Mouse (Mus musculus) lung, postnatal 0 days (tissue): ENCODE measurements at regions not wholly inside any gene's neighbourhood (a gene's known extent, or its start where the extent isn't known, plus 50 kb on each side); places are given as distances from the start of the nearest gene placed in this dataset.
A peak's percentile ranks its signal among the peaks of the same experiment; 100 is the strongest.

Experiments
- ATAC-seq: fragments of 200-750 bp; cut with Nextera tagmentation; 2 replicates; pipeline ENCODE4 v1.8.0; 2017; ENCODE audit warnings: moderate library complexity
- DNase-seq: peaks from one replicate; pipeline ENCODE4 v3.0.0-alpha.2; 2016; ENCODE audit warnings: low spot score
- H3K27ac ChIP-seq: fragments of 300-500 bp; sonication (generic); 2 replicates; pipeline ENCODE4 v1.5.1; 2014; ENCODE audit warnings: antibody characterized with exemption, mild to moderate bottlenecking, low read length, mixed read lengths
- H3K27me3 ChIP-seq: fragments of 300-500 bp; sonication (generic); replicated peaks from 2 replicates; pipeline ENCODE4 v1.6.1; 2014; ENCODE audit warnings: low read length, mixed read lengths; ENCODE audit not compliant: insufficient read depth
- H3K36me3 ChIP-seq: fragments of 300-500 bp; sonication (generic); 2 replicates; pipeline ENCODE4 v1.6.1; 2014; ENCODE audit warnings: low read length, mixed read lengths; ENCODE audit not compliant: insufficient read depth
- H3K4me1 ChIP-seq: fragments of 300-500 bp; sonication (generic); 2 replicates; pipeline ENCODE4 v1.6.1; 2014; ENCODE audit warnings: antibody characterized with exemption, low read depth, low read length, mixed read lengths; ENCODE audit not compliant: insufficient read depth
- H3K4me2 ChIP-seq: fragments of 300-500 bp; sonication (generic); replicated peaks from 2 replicates; pipeline ENCODE4 v1.6.1; 2014; ENCODE audit warnings: low read depth, mild to moderate bottlenecking, low read length, moderate library complexity, mixed read lengths
- H3K4me3 ChIP-seq: fragments of 300-500 bp; sonication (generic); 2 replicates; pipeline ENCODE4 v1.5.1; 2014; ENCODE audit warnings: low read depth, low read length
- H3K9ac ChIP-seq: fragments of 300-500 bp; sonication (generic); replicated peaks from 2 replicates; pipeline ENCODE4 v1.6.1; 2014; ENCODE audit warnings: low read depth, mild to moderate bottlenecking
- H3K9me3 ChIP-seq: fragments of 300-500 bp; sonication (generic); 2 replicates; pipeline ENCODE4 v1.6.1; 2016; ENCODE audit warnings: low read length, mixed read lengths
- CTCF ChIP-seq: IDR thresholded peaks from 2 replicates; pipeline ENCODE4 v1.5.1; 2016; ENCODE audit warnings: antibody characterized with exemption, mild to moderate bottlenecking
- EP300 ChIP-seq: IDR thresholded peaks from 2 replicates; pipeline ENCODE4 v1.6.1; 2016; ENCODE audit warnings: antibody characterized with exemption, mild to moderate bottlenecking, control low read depth
- WGBS: fragments of 180-500 bp; shearing (Covaris S2); extraction: QIAGEN DNeasy Blood & Tissue Kit; methylation state at CpG from one replicate; pipeline ENCODE4 v1.1.7; 2014; 5-methylcytosine and 5-hydroxymethylcytosine counted together

DNA sequence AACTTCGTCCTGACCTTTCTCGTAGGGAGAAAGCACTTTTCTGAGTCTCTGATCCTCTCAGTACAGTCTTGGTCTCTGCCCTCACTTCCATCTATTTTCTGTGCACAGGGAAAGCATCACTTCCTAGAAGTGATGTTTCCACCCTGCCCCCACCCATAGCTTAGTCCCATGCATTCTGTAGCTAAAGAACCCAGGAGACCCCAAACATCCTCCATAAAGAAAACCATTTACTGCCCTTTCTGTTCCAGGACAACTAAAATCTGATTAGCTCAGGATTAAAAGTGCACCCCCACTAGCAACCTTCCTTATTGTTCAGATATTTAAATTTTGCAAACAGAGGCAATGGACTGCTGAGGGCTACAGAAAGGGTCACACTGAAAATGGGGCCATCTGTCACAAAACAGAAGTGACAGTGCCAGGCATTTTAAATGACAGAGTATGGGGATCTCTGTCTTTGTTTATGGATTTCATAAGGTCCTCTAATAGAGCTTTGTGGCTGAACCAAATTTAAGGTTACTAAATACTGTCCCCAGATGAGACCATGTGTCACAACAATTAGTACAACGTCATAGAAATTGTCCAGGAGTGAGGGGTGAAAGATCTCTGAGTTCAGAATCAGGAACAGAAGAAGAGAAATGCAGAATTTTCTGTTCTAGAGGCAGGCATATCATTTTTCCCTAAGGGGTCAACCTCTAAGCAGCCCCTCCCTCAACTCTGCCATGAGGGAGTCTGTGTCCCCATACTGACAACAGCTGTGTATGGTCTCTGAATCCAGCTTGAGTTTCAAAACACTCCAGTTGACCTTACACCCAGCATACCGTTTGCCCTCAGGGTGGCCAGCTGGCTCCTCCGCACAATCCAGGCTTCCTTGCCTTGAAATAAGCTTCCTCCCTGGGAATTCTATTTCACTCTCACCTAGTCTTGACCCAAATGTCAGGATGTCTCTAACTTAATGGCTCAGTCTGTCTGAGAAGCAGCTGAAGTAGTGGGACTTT lies 87.2 kb upstream of the Cul1 start:
- peak; percentile 69 for DNase-seq
- ATAC-seq: peak; percentile 87
- Histone ChIP-seq H3K27ac (no peak overlapping the region), H3K9ac (no peak overlapping the region), H3K4me2 (no peak overlapping the region), H3K36me3 (no peaks in the 10 kb centered on the region), H3K4me3 (no peak overlapping the region), H3K4me1 (no peaks in the 10 kb centered on the region), H3K9me3 (no peaks in the 10 kb centered on the region), H3K27me3 (no peaks in the 10 kb centered on the region)
- 49% methylated on average over 5 of the region's 5 CpGs for WGBS
- TF ChIP-seq CTCF: no peak
- TF ChIP-seq EP300: no peak

DNA sequence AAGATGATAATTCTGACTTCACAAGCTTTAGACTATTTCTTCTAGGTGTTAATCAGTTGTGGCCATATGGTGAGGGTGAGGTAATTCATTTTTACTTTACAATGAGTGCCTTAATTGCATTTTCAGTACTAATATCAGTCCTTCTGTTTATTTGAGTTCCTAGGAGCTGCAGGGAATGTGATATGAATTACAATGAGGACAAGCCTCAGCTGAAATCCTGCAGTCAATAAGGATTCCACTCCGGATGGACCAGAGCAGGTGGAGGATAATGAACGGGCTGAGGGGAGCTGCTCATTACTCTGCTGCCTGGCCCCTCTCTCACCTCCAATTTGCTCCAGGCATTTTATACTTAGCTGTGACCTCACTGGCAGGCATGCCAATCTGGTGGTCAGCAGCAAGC lies 85.7 kb upstream of the Cul1 start:
- no peak for TF ChIP-seq EP300
- TF ChIP-seq CTCF: no peak
- no peak overlapping the region for H3K27ac ChIP-seq
- no peaks in the 10 kb centered on the region for H3K4me1 ChIP-seq
- no peaks in the 10 kb centered on the region for H3K9me3 ChIP-seq
- H3K4me3 ChIP-seq: no peak overlapping the region
- 64% methylated on average over 2 of the region's 2 CpGs for WGBS
- H3K9ac ChIP-seq: no peak overlapping the region
- H3K4me2 ChIP-seq: no peak overlapping the region
- no peak for ATAC-seq
- no peak for DNase-seq
- H3K36me3 ChIP-seq: no peaks in the 10 kb centered on the region
- H3K27me3 ChIP-seq: no peaks in the 10 kb centered on the region

DNA sequence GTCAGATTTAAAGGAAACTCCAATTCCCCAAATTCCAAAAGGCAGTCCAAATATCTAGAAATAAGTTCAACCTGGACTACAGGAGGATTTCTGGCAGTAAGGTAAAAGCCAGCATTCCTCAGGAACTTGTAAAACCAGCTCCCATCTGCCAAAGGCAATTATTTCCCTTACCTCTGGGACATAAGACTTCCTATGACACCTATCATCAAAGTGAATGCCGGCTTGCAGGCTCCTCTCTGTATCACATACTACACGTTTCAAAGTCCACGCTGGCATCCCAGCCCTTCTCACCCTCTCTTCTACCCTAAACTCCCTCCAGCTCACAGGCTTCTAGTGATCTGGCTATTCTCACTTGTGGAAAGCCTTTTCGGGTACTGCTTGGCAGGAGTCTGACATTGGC lies 77.5 kb upstream of the Cul1 start:
- Histone ChIP-seq H3K36me3 (no peaks in the 10 kb centered on the region), H3K27ac (no peak overlapping the region)
- DNase-seq: no peak

DNA sequence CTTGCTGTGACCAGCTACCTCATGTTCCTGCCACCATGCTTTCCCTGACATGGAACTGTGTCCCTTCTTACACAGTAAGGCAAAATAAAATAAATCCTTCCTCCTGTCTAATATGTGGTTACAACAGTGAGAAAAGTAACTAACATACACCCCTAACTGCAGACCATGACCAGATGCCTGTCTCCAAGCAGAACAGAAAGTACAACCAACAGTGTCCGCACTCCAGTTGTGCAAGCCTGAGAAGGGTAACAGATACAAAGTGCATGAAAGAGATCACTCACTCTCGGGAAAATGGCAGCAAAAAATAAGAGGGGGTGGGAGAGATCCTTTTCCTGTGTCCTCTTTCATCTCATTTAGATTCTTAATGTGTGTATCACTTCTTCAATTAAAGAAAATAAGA lies 71.7 kb upstream of the Cul1 start:
- no peaks in the 10 kb centered on the region for H3K4me1 ChIP-seq
- ATAC-seq (no peak), DNase-seq (no peak)
- no peaks in the 10 kb centered on the region for H3K9me3 ChIP-seq
- H3K4me3 ChIP-seq: no peak overlapping the region
- no peak for TF ChIP-seq CTCF
- no peak for TF ChIP-seq EP300
- no peak overlapping the region for H3K4me2 ChIP-seq
- no peak overlapping the region for H3K9ac ChIP-seq
- WGBS: 61% methylated on average over 2 of the region's 2 CpGs
- H3K27ac ChIP-seq: no peak overlapping the region
- no peaks in the 10 kb centered on the region for H3K27me3 ChIP-seq
- no peaks in the 10 kb centered on the region for H3K36me3 ChIP-seq

More for the DNA sequence above, 77.5 kb upstream of the Cul1 start:
- no peaks in the 10 kb centered on the region for H3K9me3 ChIP-seq
- H3K4me3 ChIP-seq: no peak overlapping the region
- no peaks in the 10 kb centered on the region for H3K27me3 ChIP-seq
- ATAC-seq: no peak
- no peak for TF ChIP-seq CTCF
- 51% methylated on average over 4 of the region's 4 CpGs for WGBS
- H3K4me1 ChIP-seq: no peaks in the 10 kb centered on the region
- H3K9ac ChIP-seq: no peak overlapping the region
- no peak overlapping the region for H3K4me2 ChIP-seq

DNA sequence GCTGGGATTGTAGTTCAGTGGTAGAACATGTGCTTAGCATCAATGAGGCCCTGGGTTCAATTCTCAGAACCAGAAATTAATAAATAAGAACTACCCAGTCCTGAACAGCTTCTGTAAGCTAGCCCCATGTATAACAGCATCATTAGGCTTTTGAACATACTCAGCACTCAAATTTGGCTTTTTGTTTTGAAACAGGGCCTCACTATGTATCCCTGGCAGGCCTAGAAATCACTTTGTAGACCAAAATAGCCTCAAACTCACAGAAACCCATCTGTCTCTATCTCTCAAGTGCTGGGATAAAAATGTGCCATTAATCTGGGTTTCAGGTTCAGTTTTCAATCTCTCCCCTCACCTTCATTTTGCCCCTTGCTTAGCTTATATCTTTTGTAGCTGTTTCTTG lies 66.6 kb upstream of the Cul1 start:
- no peak for DNase-seq
- Histone ChIP-seq H3K27ac (no peak overlapping the region), H3K9me3 (no peaks in the 10 kb centered on the region), H3K9ac (no peak overlapping the region), H3K36me3 (no peaks in the 10 kb centered on the region), H3K27me3 (no peaks in the 10 kb centered on the region), H3K4me2 (no peak overlapping the region), H3K4me1 (no peaks in the 10 kb centered on the region), H3K4me3 (no peak overlapping the region)
- TF ChIP-seq CTCF: no peak
- TF ChIP-seq EP300: no peak
- ATAC-seq: no peak

DNA sequence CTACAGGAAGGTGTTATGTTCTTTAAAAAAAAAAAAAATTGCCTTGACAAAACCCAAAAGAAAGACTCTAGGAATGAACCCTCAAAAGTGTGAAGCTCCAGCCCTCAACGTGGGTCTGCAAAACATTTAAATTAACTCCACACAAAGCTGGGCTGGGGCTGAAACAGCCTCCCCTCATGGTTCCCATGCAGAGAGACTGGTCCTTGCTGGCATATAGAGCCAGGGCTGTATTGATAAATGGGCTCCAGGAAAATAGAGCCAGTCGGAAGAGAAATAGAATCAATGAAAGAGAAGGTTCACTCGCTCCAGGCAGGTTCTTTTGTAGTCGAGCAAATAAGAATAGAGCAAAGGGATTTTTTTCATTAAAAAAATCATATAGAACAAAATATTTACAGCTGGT lies 63.3 kb upstream of the Cul1 start:
- Histone ChIP-seq H3K9me3 (no peaks in the 10 kb centered on the region), H3K27me3 (no peaks in the 10 kb centered on the region), H3K9ac (no peak overlapping the region), H3K36me3 (no peaks in the 10 kb centered on the region), H3K4me2 (no peak overlapping the region), H3K4me3 (no peak overlapping the region), H3K27ac (no peak overlapping the region), H3K4me1 (no peaks in the 10 kb centered on the region)
- no peak for ATAC-seq
- no peak for DNase-seq
- WGBS: 68% methylated on average over 4 of the region's 4 CpGs
- no peak for TF ChIP-seq CTCF
- no peak for TF ChIP-seq EP300
